Mouse (Mus musculus) cerebellum, adult 2 months (tissue): ENCODE measurements at regions not wholly inside any gene's neighbourhood (a gene's known extent, or its start where the extent isn't known, plus 50 kb on each side); places are given as distances from the start of the nearest gene placed in this dataset.

ENCODE experiments used
- CTCF ChIP-seq: fragments of 200-500 bp; IDR thresholded peaks from 2 replicates; pipeline ENCODE4 v1.5.1; 2011; ENCODE audit warnings: low read depth, mild to moderate bottlenecking, control low read depth, low read length, moderate library complexity, borderline replicate concordance; ENCODE audit not compliant: insufficient read depth
- POLR2A ChIP-seq: fragments of 200-500 bp; IDR thresholded peaks from 2 replicates; pipeline ENCODE4 v1.6.1; 2011; ENCODE audit warnings: low read length, control low read depth, borderline replicate concordance; ENCODE audit not compliant: insufficient read depth

DNA sequence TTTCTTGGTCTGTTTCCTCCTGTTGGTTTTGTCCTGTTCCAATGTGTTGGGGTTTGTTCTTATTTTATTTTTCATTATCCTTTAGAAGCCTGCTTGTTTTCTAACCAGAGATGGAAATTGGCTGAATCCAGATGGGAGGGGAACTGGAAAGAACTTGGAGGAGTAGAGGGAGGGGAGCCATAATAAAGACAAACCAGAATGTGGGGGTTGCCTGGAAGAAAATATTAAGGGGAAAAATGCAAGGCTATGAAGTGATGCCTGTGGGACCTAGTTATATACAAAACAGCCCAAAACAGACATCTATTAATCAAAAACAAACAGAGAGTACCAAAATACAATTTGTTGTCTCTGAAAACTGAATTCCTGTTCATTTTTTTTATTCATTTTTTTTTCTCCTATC, 78.8 kb downstream of the Tmx1 start:
- TF ChIP-seq CTCF (no peak), POLR2A (no peak)
